Mouse (Mus musculus) gastrocnemius, adult 8-10 months (tissue): ENCODE results near the gene Dcp1b. TPM values are rescaled to one million over a fixed set of nuclear protein-coding genes. Genes with fewer than 3 reads are reported as not detected.
A peak's percentile ranks its signal among the peaks of the same experiment; 100 is the strongest.

Experiments used
- DNase-seq, 2 experiments: peaks; one replicate each; pipeline ENCODE4 v3.0.0; 2022; ENCODE audit warnings: low spot score in 2 of 2
- total RNA-seq, 4 experiments: library from RNA; stranded (reverse); gene quantifications; 2 replicates each; pipeline ENCODE4 v1.2.4; 2022

Gene Dcp1b
- total RNA-seq: 1 to 10 TPM; 3.3 to 6.1 (median 4.4) TPM

- peak; percentile 57 to 68 for DNase-seq
Observed at GRCm38 (mm10) chr6:119175078-119175853, at the start of gene Dcp1b. Gene Dcp1b, plus strand, starts transcription at chr6:119175253.

GRCm38 (mm10) chr6:119126991-119127390, 48.1 kb upstream of the Dcp1b start:
- DNase-seq: no peak

GRCm38 (mm10) chr6:119128076-119128475, 47.0 kb upstream of the Dcp1b start:
- no peak for DNase-seq

- DNase-seq: no peak
Observed at GRCm38 (mm10) chr6:119128521-119128920, 46.5 kb upstream of the Dcp1b start.

GRCm38 (mm10) chr6:119129664-119130063, 45.4 kb upstream of the Dcp1b start:
- DNase-seq: no peak

- no peak for DNase-seq
Observed at GRCm38 (mm10) chr6:119132111-119132735, 42.8 kb upstream of the Dcp1b start.

GRCm38 (mm10) chr6:119132863-119133262, 42.2 kb upstream of the Dcp1b start:
- no peak for DNase-seq

- DNase-seq: no peak
Observed at GRCm38 (mm10) chr6:119137768-119138167, 37.3 kb upstream of the Dcp1b start.

- no peak for DNase-seq
Observed at GRCm38 (mm10) chr6:119139561-119139960, 35.5 kb upstream of the Dcp1b start.

- DNase-seq: no peak
Observed at GRCm38 (mm10) chr6:119145109-119145508, 29.9 kb upstream of the Dcp1b start.

GRCm38 (mm10) chr6:119165677-119166076, 9.4 kb upstream of the Dcp1b start:
- DNase-seq: no peak

- no peak for DNase-seq
Observed at GRCm38 (mm10) chr6:119174307-119175074, 562 bp upstream of the Dcp1b start.

GRCm38 (mm10) chr6:119176103-119176502, 1.1 kb downstream of the Dcp1b start:
- DNase-seq: no peak

GRCm38 (mm10) chr6:119177101-119177500, 2.0 kb downstream of the Dcp1b start:
- no peak for DNase-seq

- no peak for DNase-seq
Observed at GRCm38 (mm10) chr6:119180188-119180587, 5.1 kb downstream of the Dcp1b start.

- no peak for DNase-seq
Observed at GRCm38 (mm10) chr6:119182211-119182610, 7.2 kb downstream of the Dcp1b start.

- no peak for DNase-seq
Observed at GRCm38 (mm10) chr6:119183781-119184180, 8.7 kb downstream of the Dcp1b start.

- DNase-seq: no peak
Observed at GRCm38 (mm10) chr6:119186658-119187057, 11.6 kb downstream of the Dcp1b start.

GRCm38 (mm10) chr6:119187631-119188030, 12.6 kb downstream of the Dcp1b start:
- DNase-seq: no peak

- DNase-seq: no peak
Observed at GRCm38 (mm10) chr6:119191478-119191877, 16.4 kb downstream of the Dcp1b start.

- no peak for DNase-seq
Observed at GRCm38 (mm10) chr6:119193571-119194154, 18.6 kb downstream of the Dcp1b start.

GRCm38 (mm10) chr6:119194161-119194560, 19.1 kb downstream of the Dcp1b start:
- no peak for DNase-seq
